Mouse (Mus musculus) erythroblast, adult 5-6 weeks (primary cell): ENCODE measurements around the gene Cfap65. TPM values are rescaled to one million over a fixed set of nuclear protein-coding genes. Genes with fewer than 3 reads are reported as not detected.

ENCODE experiments used
- ATAC-seq: replicated peaks from 2 replicates; pipeline ENCODE4 v1.8.0; 2016; ENCODE audit warnings: moderate number of reproducible peaks, mild to moderate bottlenecking, moderate TSS enrichment, inconsistent platforms; ENCODE audit not compliant: poor library complexity, low FRiP score, severe bottlenecking
- total RNA-seq, 2 experiments: library from RNA; stranded (forward) in 1 of 2; stranded (reverse) in 1 of 2; fragments of 150-400 nt in 1 of 2; fragments of 200-764, 138-1000 nt in 1 of 2; gene quantifications; 2 replicates each; pipeline versions ENCODE4 v1.2.3 to v1.2.4; 2015 to 2017; ENCODE audit warnings: low replicate concordance in 2 of 2

Gene Cfap65
- total RNA-seq, 2 experiments from 2014 or later, result not detected

GRCm38 (mm10) chr1:74941651-74942360, 6.4 kb upstream of the Cfap65 start:
- no peak for ATAC-seq

GRCm38 (mm10) chr1:74939762-74940161, 4.4 kb upstream of the Cfap65 start:
- no peak for ATAC-seq

- no peak for ATAC-seq
These were observed 927 bp upstream of the Cfap65 start for GRCm38 (mm10) chr1:74936221-74936830.

- ATAC-seq, result no peak
These were observed 7.6 kb downstream of the Cfap65 start for GRCm38 (mm10) chr1:74927621-74928296.

- ATAC-seq, result no peak
These were observed 8.7 kb downstream of the Cfap65 start for GRCm38 (mm10) chr1:74926721-74927120.

GRCm38 (mm10) chr1:74924464-74924863, 10.9 kb downstream of the Cfap65 start:
- no peak for ATAC-seq

GRCm38 (mm10) chr1:74915706-74916105, 19.7 kb downstream of the Cfap65 start:
- no peak for ATAC-seq

GRCm38 (mm10) chr1:74902191-74902590, 33.2 kb downstream of the Cfap65 start:
- ATAC-seq, result no peak

GRCm38 (mm10) chr1:74901686-74902085, 33.7 kb downstream of the Cfap65 start:
- no peak for ATAC-seq

GRCm38 (mm10) chr1:74900341-74901285, 34.8 kb downstream of the Cfap65 start:
- ATAC-seq, result no peak

GRCm38 (mm10) chr1:74898656-74899431, 36.6 kb downstream of the Cfap65 start:
- no peak for ATAC-seq

GRCm38 (mm10) chr1:74897976-74898375, 37.4 kb downstream of the Cfap65 start:
- no peak for ATAC-seq

GRCm38 (mm10) chr1:74894966-74895365, 40.4 kb downstream of the Cfap65 start:
- 0 out of 2 replicates have a peak, but pooled peaks have one; percentile 59 for ATAC-seq

- ATAC-seq, result no peak
These were observed 42.1 kb downstream of the Cfap65 start, which contains the start of gene Cryba2 for GRCm38 (mm10) chr1:74893134-74893855. TSS of gene Cryba2 (minus strand) at chr1:74893143.

- no peak for ATAC-seq
These were observed 42.9 kb downstream of the Cfap65 start for GRCm38 (mm10) chr1:74892351-74893133.

- ATAC-seq, result no peak
These were observed 43.9 kb downstream of the Cfap65 start for GRCm38 (mm10) chr1:74891513-74891912.

GRCm38 (mm10) chr1:74885369-74886042, 49.9 kb downstream of the Cfap65 start, which contains the start of gene Fev:
TSS of gene Fev (minus strand) at chr1:74885419.
- ATAC-seq, result no peak
